Comparison of ENCODE assay signal across 16 mouse cellular contexts in the genomic region with DNA sequence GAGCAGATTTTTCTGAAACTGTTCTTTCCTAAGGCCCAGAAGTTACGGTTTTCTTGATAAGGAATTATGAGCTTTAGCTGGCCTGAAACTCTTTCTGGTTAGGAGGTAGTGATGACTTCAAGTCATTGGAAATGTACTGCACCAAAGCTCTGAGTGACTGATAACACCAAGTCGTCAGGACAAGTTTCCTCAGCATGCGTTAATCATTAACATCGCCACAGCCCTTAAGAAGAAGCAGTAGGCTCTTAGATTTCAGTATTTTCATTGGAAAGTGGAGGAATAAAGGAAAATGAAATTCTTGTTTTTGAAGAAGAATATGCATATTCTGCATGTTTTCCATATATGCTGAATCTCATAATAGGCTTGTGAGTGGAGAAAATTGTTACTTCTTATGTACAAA.
"Had no signal": no experiment of that assay in that cellular context is flagged by ENCODE, and none has a peak within 500 bp of the region (broad histone marks: within the 10 kb centered on the region; RNA-seq: fewer than 3 reads in every experiment).

No protein-coding gene starts in this region.

- DNase-seq: lung, adult 18-20 months; lung, postnatal 14 days; lung, postnatal 4 days; retina, postnatal 1 day; right cerebral cortex, adult 18-20 months; thymus, adult 2 months; thymus, postnatal 25 days; thymus, postnatal 4 days had no signal

- H3K36me3 ChIP-seq: liver, embryonic 12.5 days; midbrain, embryonic 10.5 days; midbrain, embryonic 13.5 days; midbrain, embryonic 15.5 days; neural tube, embryonic 13.5 days; neural tube, embryonic 15.5 days had no signal

- H3K9ac ChIP-seq: liver, embryonic 12.5 days; liver, embryonic 14.5 days; midbrain, embryonic 13.5 days; midbrain, embryonic 15.5 days; neural tube, embryonic 13.5 days; neural tube, embryonic 15.5 days had no signal

- ATAC-seq: liver, embryonic 12.5 days; midbrain, embryonic 13.5 days; midbrain, embryonic 15.5 days had no signal

- H3K27ac ChIP-seq: liver, embryonic 12.5 days; liver, embryonic 14.5 days; midbrain, embryonic 10.5 days; midbrain, embryonic 13.5 days; midbrain, embryonic 15.5 days; neural tube, embryonic 13.5 days; neural tube, embryonic 15.5 days had no signal

- H3K4me3 ChIP-seq: liver, embryonic 12.5 days; midbrain, embryonic 10.5 days; midbrain, embryonic 13.5 days; midbrain, embryonic 15.5 days; myocyte; neural tube, embryonic 13.5 days; neural tube, embryonic 15.5 days had no signal

- H3K9me3 ChIP-seq: liver, embryonic 12.5 days; midbrain, embryonic 10.5 days; midbrain, embryonic 13.5 days; midbrain, embryonic 15.5 days; neural tube, embryonic 13.5 days; neural tube, embryonic 15.5 days had no signal

- H3K4me1 ChIP-seq: liver, embryonic 12.5 days; midbrain, embryonic 10.5 days; midbrain, embryonic 13.5 days; midbrain, embryonic 15.5 days; neural tube, embryonic 13.5 days; neural tube, embryonic 15.5 days had no signal

- H3K4me2 ChIP-seq: liver, embryonic 12.5 days; midbrain, embryonic 13.5 days; midbrain, embryonic 15.5 days; neural tube, embryonic 13.5 days; neural tube, embryonic 15.5 days had no signal

- H3K27me3 ChIP-seq: liver, embryonic 12.5 days; midbrain, embryonic 13.5 days; midbrain, embryonic 15.5 days; neural tube, embryonic 13.5 days; neural tube, embryonic 15.5 days had no signal
